Mouse (Mus musculus): ENCODE measurements around the gene Chdh. TPM values are rescaled to one million over a fixed set of nuclear protein-coding genes. Genes with fewer than 3 reads are reported as not detected.
A peak's percentile ranks its signal among the peaks of the same experiment; 100 is the strongest.

Chdh gene
- polyA plus RNA-seq, 1 experiment from 2014 or later, result 0.17 TPM

GRCm38 (mm10) chr14:29988337-29988736, 20.5 kb upstream of the Chdh start:
- Histone ChIP-seq H3K27ac (replicated peaks) (no peak overlapping the region), H3K4me3 (no peak overlapping the region), H3K9me3 (no peaks in the 10 kb centered on the region), H3K4me1 (no peaks in the 10 kb centered on the region), H3K27me3 (replicated peaks; ENCODE audit: low read depth, poor library complexity, severe bottlenecking) (no peaks in the 10 kb centered on the region), H3K36me3 (replicated peaks) (peaks cover 100% of the 10 kb centered on the region)
- 94% methylated on average over 4 of the region's 4 CpGs for WGBS
- DNase-seq (ENCODE audit: low spot score), result no peak

DNA sequence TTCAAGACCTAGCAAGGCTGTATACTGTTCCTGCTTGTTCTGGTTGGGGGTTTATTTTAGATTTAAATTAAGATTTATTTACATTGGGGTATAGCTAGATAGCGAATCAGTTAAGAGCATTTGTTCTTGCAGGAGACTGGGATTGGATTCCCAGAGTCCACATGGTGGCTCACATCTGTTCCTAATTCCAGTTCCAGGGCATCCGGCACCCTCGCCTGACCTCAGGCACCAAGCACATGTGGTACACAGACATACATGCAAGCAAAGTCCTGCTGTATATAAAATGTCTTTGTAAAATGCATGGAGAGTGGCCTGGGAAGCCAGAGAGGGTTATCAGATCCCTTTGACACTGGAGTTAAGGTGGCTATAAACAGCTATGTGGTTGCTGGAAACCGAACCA, 13.8 kb upstream of the Chdh start:
- Histone ChIP-seq H3K4me1 (peaks cover 27% of the 10 kb centered on the region), H3K9me3 (no peaks in the 10 kb centered on the region), H3K27ac (replicated peaks) (no peak overlapping the region), H3K27me3 (replicated peaks; ENCODE audit: low read depth, poor library complexity, severe bottlenecking) (no peaks in the 10 kb centered on the region), H3K36me3 (replicated peaks) (peaks cover 84% of the 10 kb centered on the region), H3K4me3 (no peak overlapping the region)
- WGBS, result 43% methylated on average over 4 of the region's 4 CpGs
- DNase-seq (ENCODE audit: low spot score), result peak; percentile 80

DNA sequence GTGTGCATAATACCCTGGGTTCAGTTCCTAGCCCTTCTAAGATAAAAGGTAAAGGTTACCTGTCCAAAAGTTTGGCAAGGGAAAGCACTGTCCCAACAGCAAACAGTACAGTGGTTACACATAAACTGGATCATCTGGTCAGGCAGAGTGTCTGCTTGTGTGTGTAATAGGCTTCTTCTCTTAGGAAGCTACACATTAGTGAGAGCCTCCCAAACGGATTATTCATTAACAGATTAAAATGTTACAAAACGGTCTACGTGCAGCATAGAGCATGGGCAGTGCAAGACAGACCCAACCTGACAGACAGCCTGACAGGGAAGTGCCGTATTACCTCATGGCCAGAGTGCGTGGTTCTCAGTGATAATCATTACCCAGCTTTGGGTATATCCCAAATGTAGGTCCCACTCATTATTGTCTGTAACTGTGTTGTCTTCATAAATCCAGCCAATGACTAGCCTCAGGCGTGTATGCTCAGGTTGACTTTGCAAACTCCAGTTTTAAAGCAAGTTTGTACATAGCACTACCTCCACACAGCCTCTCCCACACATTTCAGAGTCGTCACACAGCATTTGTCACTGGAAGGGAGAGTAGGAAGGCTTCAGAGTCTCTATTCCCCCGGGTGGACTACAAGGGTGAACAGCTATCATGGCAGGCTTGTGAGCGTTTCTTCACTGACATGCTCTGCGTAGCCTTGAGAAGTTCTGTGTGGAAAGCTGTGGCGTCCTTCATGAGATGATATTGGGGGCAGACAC, 12.6 kb upstream of the Chdh start:
- no peak overlapping the region for H3K27ac ChIP-seq (replicated peaks)
- H3K4me1 ChIP-seq, result peaks cover 27% of the 10 kb centered on the region
- no peak overlapping the region for H3K4me3 ChIP-seq
- WGBS, result 92% methylated on average over 11 of the region's 11 CpGs
- DNase-seq (ENCODE audit: low spot score), result no peak
- H3K27me3 ChIP-seq (replicated peaks; ENCODE audit: low read depth, poor library complexity, severe bottlenecking), result no peaks in the 10 kb centered on the region
- H3K36me3 ChIP-seq (replicated peaks), result peaks cover 72% of the 10 kb centered on the region
- no peaks in the 10 kb centered on the region for H3K9me3 ChIP-seq

DNA sequence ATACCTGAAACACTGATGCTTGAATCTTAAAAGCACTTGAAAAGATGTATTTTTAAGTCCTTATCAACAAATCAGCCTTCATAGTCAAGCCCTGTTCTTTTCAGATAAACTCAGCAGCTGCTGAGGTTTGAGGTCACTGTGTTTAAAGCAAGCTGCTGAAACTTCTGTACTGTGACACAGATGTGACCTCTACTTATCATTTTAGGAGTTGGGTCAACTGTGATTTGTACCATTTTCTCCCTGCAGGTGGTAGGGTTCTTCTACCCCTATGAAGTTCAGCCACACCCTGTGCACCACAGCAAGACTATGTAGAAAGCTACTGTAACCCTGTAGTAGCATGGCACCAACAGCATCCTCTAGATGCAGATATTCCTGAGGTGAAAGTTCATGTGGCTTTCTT, 11.5 kb upstream of the Chdh start:
- Histone ChIP-seq H3K36me3 (replicated peaks) (peaks cover 60% of the 10 kb centered on the region), H3K27me3 (replicated peaks; ENCODE audit: low read depth, poor library complexity, severe bottlenecking) (no peaks in the 10 kb centered on the region), H3K4me3 (no peak overlapping the region), H3K27ac (replicated peaks) (no peak overlapping the region), H3K9me3 (no peaks in the 10 kb centered on the region), H3K4me1 (peaks cover 27% of the 10 kb centered on the region)
- no peak for DNase-seq (ENCODE audit: low spot score)

- peaks cover 27% of the 10 kb centered on the region for H3K4me1 ChIP-seq
- DNase-seq (ENCODE audit: low spot score), result no peak
- H3K9me3 ChIP-seq, result no peaks in the 10 kb centered on the region
- WGBS, result 87% methylated on average over 13 of the region's 13 CpGs
- H3K27me3 ChIP-seq (replicated peaks; ENCODE audit: low read depth, poor library complexity, severe bottlenecking), result no peaks in the 10 kb centered on the region
- H3K27ac ChIP-seq (replicated peaks), result no peak overlapping the region
- H3K36me3 ChIP-seq (replicated peaks), result peaks cover 44% of the 10 kb centered on the region
- H3K4me3 ChIP-seq, result no peak overlapping the region
Observed at GRCm38 (mm10) chr14:29998747-29999474, 9.9 kb upstream of the Chdh start.

DNA sequence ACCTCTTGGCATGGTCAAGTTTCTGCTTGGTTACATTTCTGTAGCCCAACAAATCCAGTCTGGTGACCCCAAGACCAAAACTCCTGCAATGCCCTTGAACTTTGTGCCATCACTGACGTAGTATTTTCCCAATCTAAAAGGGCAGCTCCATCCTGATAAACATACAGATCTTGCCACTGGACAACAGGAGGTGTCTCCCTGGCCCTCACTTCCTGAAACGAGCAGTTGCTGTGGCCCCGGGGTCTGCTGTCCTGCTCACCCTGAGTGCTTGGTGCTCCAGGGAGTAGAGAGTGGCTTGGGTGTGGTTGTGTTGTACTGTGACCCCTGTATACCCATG, 9.4 kb upstream of the Chdh start:
- Histone ChIP-seq H3K4me3 (no peak overlapping the region), H3K9me3 (no peaks in the 10 kb centered on the region), H3K36me3 (replicated peaks) (peaks cover 39% of the 10 kb centered on the region), H3K27ac (replicated peaks) (no peak overlapping the region), H3K27me3 (replicated peaks; ENCODE audit: low read depth, poor library complexity, severe bottlenecking) (no peaks in the 10 kb centered on the region), H3K4me1 (peaks cover 24% of the 10 kb centered on the region)
- DNase-seq (ENCODE audit: low spot score), result no peak
- 86% methylated on average over 3 of the region's 3 CpGs for WGBS

GRCm38 (mm10) chr14:30009864-30010560, 1.2 kb downstream of the Chdh start:
- no peak for DNase-seq (ENCODE audit: low spot score)
- Histone ChIP-seq H3K4me1 (peaks cover 25% of the 10 kb centered on the region), H3K4me3 (no peak overlapping the region), H3K9me3 (no peaks in the 10 kb centered on the region), H3K27ac (replicated peaks) (no peak overlapping the region), H3K27me3 (replicated peaks; ENCODE audit: low read depth, poor library complexity, severe bottlenecking) (peaks cover 47% of the 10 kb centered on the region), H3K36me3 (replicated peaks) (no peaks in the 10 kb centered on the region)
- WGBS, result 75% methylated on average over 10 of the region's 10 CpGs

- no peak for DNase-seq (ENCODE audit: low spot score)
- Histone ChIP-seq H3K27me3 (replicated peaks; ENCODE audit: low read depth, poor library complexity, severe bottlenecking) (peaks cover 45% of the 10 kb centered on the region), H3K36me3 (replicated peaks) (no peaks in the 10 kb centered on the region), H3K27ac (replicated peaks) (no peak overlapping the region), H3K4me1 (peaks cover 25% of the 10 kb centered on the region), H3K9me3 (no peaks in the 10 kb centered on the region), H3K4me3 (no peak overlapping the region)
- 85% methylated on average over 10 of the region's 10 CpGs for WGBS
Observed at GRCm38 (mm10) chr14:30011886-30012560, 3.2 kb downstream of the Chdh start.

DNA sequence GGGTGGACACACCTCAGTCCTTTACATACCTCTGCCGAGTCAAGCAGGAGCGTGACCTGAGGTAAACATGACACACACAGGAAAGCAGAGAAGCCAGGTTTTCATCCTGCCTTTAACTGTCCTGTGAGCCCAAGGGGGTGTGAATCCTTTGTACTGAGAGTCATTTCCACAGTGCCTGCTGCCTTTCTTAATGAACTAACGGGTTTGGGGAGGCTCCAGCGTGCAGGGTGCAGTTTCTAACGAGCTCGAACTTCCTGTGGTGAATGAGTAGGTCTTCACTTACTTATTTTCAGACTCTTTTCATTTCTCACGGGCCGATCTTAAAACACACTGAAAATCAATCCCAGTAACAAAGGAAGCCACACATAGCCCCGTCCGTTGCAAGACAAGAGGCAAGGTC, 5.7 kb downstream of the Chdh start:
- WGBS, result 62% methylated on average over 10 of the region's 10 CpGs
- no peak for DNase-seq (ENCODE audit: low spot score)
- H3K4me3 ChIP-seq, result no peak overlapping the region
- H3K9me3 ChIP-seq, result no peaks in the 10 kb centered on the region
- H3K27me3 ChIP-seq (replicated peaks; ENCODE audit: low read depth, poor library complexity, severe bottlenecking), result peaks cover 21% of the 10 kb centered on the region
- peaks cover 14% of the 10 kb centered on the region; the same call in 1 of the 2 replicates for H3K4me1 ChIP-seq
- H3K36me3 ChIP-seq (replicated peaks), result no peaks in the 10 kb centered on the region
- H3K27ac ChIP-seq (replicated peaks), result no peak overlapping the region

GRCm38 (mm10) chr14:30015008-30015407, 6.2 kb downstream of the Chdh start:
- Histone ChIP-seq H3K36me3 (replicated peaks) (no peaks in the 10 kb centered on the region), H3K27me3 (replicated peaks; ENCODE audit: low read depth, poor library complexity, severe bottlenecking) (peaks cover 15% of the 10 kb centered on the region), H3K9me3 (no peaks in the 10 kb centered on the region), H3K27ac (replicated peaks) (0 out of 2 replicates have a peak overlapping the region, but pooled peaks have one; percentile 32), H3K4me1 (peaks cover 12% of the 10 kb centered on the region; the same call in 1 of the 2 replicates), H3K4me3 (no peak overlapping the region)
- no peak for DNase-seq (ENCODE audit: low spot score)
- WGBS, result 74% methylated on average over 1 of the region's 1 CpGs

DNA sequence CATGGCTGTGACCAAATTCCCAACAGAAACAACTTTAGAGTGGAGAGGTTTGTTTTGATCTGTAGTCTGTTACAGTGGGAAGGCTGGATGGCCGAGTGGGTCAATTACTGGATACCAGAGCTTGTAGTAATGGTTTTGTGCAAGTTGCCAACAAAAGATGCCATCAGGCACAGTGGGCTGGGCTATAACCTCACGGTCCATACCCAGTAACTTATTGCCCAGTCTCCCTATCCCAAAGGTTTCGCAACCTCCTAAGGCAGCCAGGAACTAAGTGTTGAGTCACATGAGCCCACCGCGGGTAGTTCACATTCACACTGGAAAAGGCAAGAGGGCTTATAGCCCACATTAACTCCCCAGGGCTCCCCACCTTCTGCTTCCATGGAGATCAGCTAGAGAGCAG, 7.8 kb downstream of the Chdh start:
- Histone ChIP-seq H3K9me3 (no peaks in the 10 kb centered on the region), H3K27me3 (replicated peaks; ENCODE audit: low read depth, poor library complexity, severe bottlenecking) (no peaks in the 10 kb centered on the region), H3K27ac (replicated peaks) (no peak overlapping the region), H3K36me3 (replicated peaks) (no peaks in the 10 kb centered on the region), H3K4me3 (no peak overlapping the region), H3K4me1 (0 out of 2 replicates have a peak, but pooled peaks cover 4% of the 10 kb centered on the region)
- WGBS, result 89% methylated on average over 5 of the region's 5 CpGs
- DNase-seq (ENCODE audit: low spot score), result no peak

GRCm38 (mm10) chr14:30017794-30018462, 9.1 kb downstream of the Chdh start:
- H3K27me3 ChIP-seq (replicated peaks; ENCODE audit: low read depth, poor library complexity, severe bottlenecking), result no peaks in the 10 kb centered on the region
- DNase-seq (ENCODE audit: low spot score), result no peak
- H3K27ac ChIP-seq (replicated peaks), result no peak overlapping the region
- H3K4me3 ChIP-seq, result no peak overlapping the region
- WGBS, result 88% methylated on average over 8 of the region's 8 CpGs
- H3K36me3 ChIP-seq (replicated peaks), result no peaks in the 10 kb centered on the region
- H3K9me3 ChIP-seq, result no peaks in the 10 kb centered on the region
- 0 out of 2 replicates have a peak, but pooled peaks cover 4% of the 10 kb centered on the region for H3K4me1 ChIP-seq
